In genomic region chr12:105959756-105960155, GRCm38 (mm10) we compare ENCODE assay signal across 22 mouse cellular contexts. TPM values are rescaled to one million over a fixed set of nuclear protein-coding genes. Genes with fewer than 3 reads are reported as not detected.
A peak's percentile ranks its signal among the peaks of the same experiment; 100 is the strongest.
DNase-seq lines count a peak whose midpoint lies in the region; ATAC-seq and TF ChIP-seq lines count a peak whose summit lies in the region.
"Had no signal": no experiment of that assay in that cellular context is flagged by ENCODE, and none has a peak within 500 bp of the region (broad histone marks: within the 10 kb centered on the region; RNA-seq: fewer than 3 reads in every experiment).

No protein-coding gene starts in this region.

- no peaks in the 10 kb centered on the region for H3K27me3 ChIP-seq in forebrain, embryonic 14.5 days (replicated peaks; ENCODE audit: control insufficient read depth, insufficient read depth, low read length)
- no peaks in the 10 kb centered on the region for H3K27me3 ChIP-seq in forebrain, embryonic 16.5 days (replicated peaks; ENCODE audit: control insufficient read depth, insufficient read depth, low read length)

- TF ChIP-seq CTCF in layer of hippocampus, adult 2 months (conservative IDR thresholded peaks at IDR 0.05): no peak
- no peak for TF ChIP-seq CTCF in olfactory bulb, adult 2 months (IDR thresholded peaks at IDR 0.05; ENCODE audit: insufficient read depth, low read depth, low read length)

- H3K4me2 ChIP-seq in forebrain, embryonic 14.5 days (ENCODE audit: low read length): peak overlapping the region; percentile 26; the same call in 1 of the 2 replicates
- peak overlapping the region; percentile 3; the same call in 1 of the 2 replicates for H3K4me2 ChIP-seq in forebrain, embryonic 16.5 days (ENCODE audit: low read length)
- H3K4me2 ChIP-seq: limb, embryonic 13.5 days; liver, embryonic 11.5 days; lung, embryonic 15.5 days; stomach, embryonic 15.5 days had no signal

- H3K36me3 ChIP-seq in forebrain, embryonic 14.5 days (ENCODE audit: control insufficient read depth, insufficient read depth, low read length): no peaks in the 10 kb centered on the region
- H3K36me3 ChIP-seq in forebrain, embryonic 16.5 days (ENCODE audit: control insufficient read depth, insufficient read depth): no peaks in the 10 kb centered on the region
- H3K36me3 ChIP-seq: hindbrain, embryonic 12.5 days; limb, embryonic 13.5 days; lung, embryonic 15.5 days; midbrain, embryonic 12.5 days; stomach, embryonic 15.5 days had no signal

- no peaks in the 10 kb centered on the region for H3K9me3 ChIP-seq in forebrain, embryonic 14.5 days (replicated peaks; ENCODE audit: control insufficient read depth, low read length)
- no peaks in the 10 kb centered on the region for H3K9me3 ChIP-seq in forebrain, embryonic 16.5 days (ENCODE audit: control insufficient read depth, low read length)
- H3K9me3 ChIP-seq: hindbrain, embryonic 12.5 days; limb, embryonic 13.5 days; lung, embryonic 15.5 days; stomach, embryonic 15.5 days had no signal

- peak overlapping the region; percentile 86 for H3K27ac ChIP-seq in layer of hippocampus, adult 2 months
- H3K27ac ChIP-seq in forebrain, embryonic 14.5 days (ENCODE audit: low read depth, low read length): peak overlapping the region; percentile 83
- peak overlapping the region; percentile 81 for H3K27ac ChIP-seq in forebrain, embryonic 16.5 days (ENCODE audit: low read length)
- peak overlapping the region; percentile 47; the same call in 1 of the 2 replicates for H3K27ac ChIP-seq in olfactory bulb, adult 2 months (ENCODE audit: insufficient read depth, low read depth, low read length)
- H3K27ac ChIP-seq: limb, embryonic 13.5 days; lung, embryonic 15.5 days; stomach, embryonic 15.5 days had no signal

- H3K9ac ChIP-seq in forebrain, embryonic 14.5 days (ENCODE audit: low read length): no peak overlapping the region
- no peak overlapping the region for H3K9ac ChIP-seq in forebrain, embryonic 16.5 days (replicated peaks; ENCODE audit: low read depth, low read length)
- H3K9ac ChIP-seq: limb, embryonic 13.5 days; lung, embryonic 15.5 days; midbrain, embryonic 12.5 days; stomach, embryonic 15.5 days had no signal

- intact Hi-C loops in heart, postnatal 14 days (cut with DNase I): loop anchor here (5.0 kb wide), 2 partner anchors 93 to 102 kb away; no protein-coding TSS in a partner anchor

- 10% methylated on average over 7 of the region's 7 CpGs for WGBS in forebrain, embryonic 14.5 days
- 13% methylated on average over 7 of the region's 7 CpGs for WGBS in forebrain, embryonic 16.5 days
- 20% methylated on average over 7 of the region's 7 CpGs for WGBS in olfactory bulb, adult 2 months

- H3K4me1 ChIP-seq in forebrain, embryonic 14.5 days (ENCODE audit: control insufficient read depth, insufficient read depth, low read length): peaks cover 53% of the 10 kb centered on the region
- peaks cover 67% of the 10 kb centered on the region for H3K4me1 ChIP-seq in forebrain, embryonic 16.5 days (replicated peaks; ENCODE audit: control insufficient read depth, insufficient read depth, low read length)
- H3K4me1 ChIP-seq in olfactory bulb, adult 2 months (ENCODE audit: control insufficient read depth, insufficient read depth, low read length): peaks cover 39% of the 10 kb centered on the region

- H3K4me3 ChIP-seq in layer of hippocampus, adult 2 months: peak overlapping the region; percentile 27
- H3K4me3 ChIP-seq in forebrain, embryonic 14.5 days (ENCODE audit: low read depth, low read length): no peak overlapping the region
- no peak overlapping the region for H3K4me3 ChIP-seq in forebrain, embryonic 16.5 days (replicated peaks; ENCODE audit: low read length)
- H3K4me3 ChIP-seq in olfactory bulb, adult 2 months (ENCODE audit: insufficient read depth, low read depth, low read length): no peak overlapping the region
- H3K4me3 ChIP-seq: hindbrain, embryonic 12.5 days; limb, embryonic 13.5 days; lung, embryonic 15.5 days; myocyte; stomach, embryonic 15.5 days had no signal

- TF ChIP-seq POLR2A in olfactory bulb, adult 2 months (IDR thresholded peaks at IDR 0.05; ENCODE audit: insufficient read depth, low read depth, low read length): no peak

- no peak for DNase-seq in layer of hippocampus, adult 2 months (ENCODE audit: low spot score in 2 of 2)
- DNase-seq in layer of hippocampus, postnatal 36 days: no peak
- peak; percentile 76 for DNase-seq in forebrain, embryonic 14.5 days (ENCODE audit: low spot score)
- no peak for DNase-seq in heart, postnatal 14 days
- DNase-seq: adrenal gland, postnatal 36 days; B cell, adult 2 months; cerebellum, adult 2 months; cerebellum, postnatal 25 days; kidney, adult 11 months; kidney, postnatal 14 days; retina, postnatal 1 day; right cerebral cortex, postnatal 14 days had no signal

- no peak for ATAC-seq in forebrain, embryonic 14.5 days
- no peak for ATAC-seq in forebrain, embryonic 16.5 days
- ATAC-seq: inflammation-experienced regulatory T-cells, adult 6 months had no signal

RNA-seq across cellular contexts. Expression of gene Vrk1, which starts 50.3 kb away (rescaled TPM):
- total RNA-seq in layer of hippocampus, adult 2 months (2021): 10 to 100 TPM; 18.7 to 21.3 TPM
- total RNA-seq in layer of hippocampus, postnatal 36 days (2021): 10 to 100 TPM; 14.9 to 17.3 TPM
- polyA plus RNA-seq in forebrain, embryonic 14.5 days (2014; fragmentation: Nextera tagmentation; extraction: Ambion mirVana): 80.6 and 90.8 TPM in 2 replicates
- polyA plus RNA-seq in forebrain, embryonic 16.5 days (2015; fragmentation: Nextera tagmentation; extraction: Ambion mirVana): 68.3 and 80.2 TPM in 2 replicates
- not detected in 2 replicates for polyA plus RNA-seq in olfactory bulb, adult 2 months (2012; ENCODE audit: insufficient read depth, insufficient read length, low replicate concordance, missing spikeins)
- total RNA-seq in heart, postnatal 14 days (2021): 10 to 100 TPM; 10.3 TPM
